Mouse (Mus musculus) heart, adult 2 months (tissue): ENCODE results near the gene Cyp24a1. TPM values are rescaled to one million over a fixed set of nuclear protein-coding genes. Genes with fewer than 3 reads are reported as not detected.

ENCODE experiments used
- DNase-seq, 2 experiments: peaks; one replicate each; pipeline ENCODE4 v3.0.0; 2021
- H3K27ac ChIP-seq: fragments of 200-600 bp; 2 replicates; pipeline ENCODE4 v1.8.1; 2022
- H3K27me3 ChIP-seq: fragments of 200-500 bp; 2 replicates; pipeline ENCODE4 v1.6.1; 2012; ENCODE audit warnings: mild to moderate bottlenecking, low read length, inconsistent platforms, mixed read lengths; ENCODE audit not compliant: control insufficient read depth, insufficient read depth
- H3K36me3 ChIP-seq: fragments of 200-500 bp; 2 replicates; pipeline ENCODE4 v1.6.1; 2012; ENCODE audit warnings: low read length, inconsistent platforms; ENCODE audit not compliant: control insufficient read depth, insufficient read depth
- H3K4me1 ChIP-seq: fragments of 200-500 bp; 2 replicates; pipeline ENCODE4 v1.6.1; 2011; ENCODE audit warnings: low read length; ENCODE audit not compliant: control insufficient read depth, insufficient read depth
- H3K4me3 ChIP-seq: fragments of 200-600 bp; 2 replicates; pipeline ENCODE4 v1.8.1; 2022
- H3K79me2 ChIP-seq: fragments of 200-500 bp; replicated peaks from 2 replicates; pipeline ENCODE4 v1.6.1; 2012; ENCODE audit warnings: mild to moderate bottlenecking, inconsistent platforms, low read length, moderate library complexity, mixed read lengths; ENCODE audit not compliant: control insufficient read depth, insufficient read depth
- H3K9ac ChIP-seq: fragments of 200-500 bp; 2 replicates; pipeline ENCODE4 v1.6.1; 2012; ENCODE audit warnings: low read depth, mild to moderate bottlenecking, control low read depth, inconsistent platforms, low read length, mixed read lengths
- CTCF ChIP-seq: fragments of 200-600 bp; IDR thresholded peaks from 2 replicates; pipeline ENCODE4 v1.8.1; 2022; ENCODE audit warnings: antibody characterized with exemption, mild to moderate bottlenecking, moderate library complexity
- EP300 ChIP-seq: fragments of 200-500 bp; IDR thresholded peaks from 2 replicates; pipeline ENCODE4 v1.6.1; 2011; ENCODE audit warnings: low read depth, low read length, control low read depth; ENCODE audit not compliant: insufficient read depth
- POLR2A ChIP-seq: fragments of 200-500 bp; IDR thresholded peaks from 2 replicates; pipeline ENCODE4 v1.6.1; 2011; ENCODE audit warnings: mild to moderate bottlenecking, low read depth, low read length, control low read depth; ENCODE audit not compliant: insufficient read depth
- WGBS: fragments of 180-500 bp; shearing (Covaris S2); methylation state at CpG from one replicate; pipeline ENCODE4 v1.1.7; 2018; 5-methylcytosine and 5-hydroxymethylcytosine counted together
- intact Hi-C: fragments of 180-260 bp; cut with DNase I; formaldehyde crosslinking; loops from one replicate; pipeline ENCODE4 v1.15.1; 2025
- polyA plus RNA-seq: library from polyadenylated mRNA; depleted of rRNA; stranded (reverse); fragments of >200 nt; gene quantifications from 2 replicates; pipeline ENCODE4 v1.2.3, GENCODE M21; 2012
- total RNA-seq, 2 experiments: library from RNA; stranded (reverse); gene quantifications; 2 replicates each; pipeline ENCODE4 v1.2.3; 2021

Gene Cyp24a1
- total and polyA plus RNA-seq, 3 experiments: not detected

- Histone ChIP-seq H3K27me3 (peaks cover 4% of the 10 kb centered on the region; the same call in 1 of the 2 replicates), H3K4me3 (no peak overlapping the region), H3K79me2 (no peaks in the 10 kb centered on the region), H3K4me1 (no peaks in the 10 kb centered on the region), H3K9ac (no peak overlapping the region), H3K27ac (no peak overlapping the region), H3K36me3 (no peaks in the 10 kb centered on the region)
- WGBS: 56% methylated on average over 26 of the region's 26 CpGs
- intact Hi-C loops: loop anchor here (1.0 kb wide), 1 partner anchor 19 kb away; no protein-coding TSS in a partner anchor
- TF ChIP-seq CTCF (peak; percentile 72), POLR2A (no peak)
- no peak for DNase-seq
Measured at GRCm38 (mm10) chr2:170487890-170488502, 8.9 kb downstream of the Cyp24a1 start.

GRCm38 (mm10) chr2:170487202-170487601 is 9.7 kb downstream of the Cyp24a1 start:
- intact Hi-C loops: no loop called here
- TF ChIP-seq EP300: no peak
- Histone ChIP-seq H3K36me3 (no peaks in the 10 kb centered on the region), H3K27me3 (peaks cover 4% of the 10 kb centered on the region; the same call in 1 of the 2 replicates), H3K9ac (no peak overlapping the region), H3K4me3 (no peak overlapping the region), H3K27ac (no peak overlapping the region), H3K4me1 (no peaks in the 10 kb centered on the region), H3K79me2 (no peaks in the 10 kb centered on the region)
- no peak for DNase-seq
- 71% methylated on average over 7 of the region's 7 CpGs for WGBS

GRCm38 (mm10) chr2:170483914-170484313 is 13.0 kb downstream of the Cyp24a1 start:
- H3K27me3 ChIP-seq: peaks cover 3% of the 10 kb centered on the region
- H3K79me2 ChIP-seq: no peaks in the 10 kb centered on the region
- H3K4me1 ChIP-seq: no peaks in the 10 kb centered on the region
- intact Hi-C loops: no loop called here
- 70% methylated on average over 11 of the region's 11 CpGs for WGBS
- no peak overlapping the region for H3K27ac ChIP-seq
- no peak overlapping the region for H3K4me3 ChIP-seq
- H3K9ac ChIP-seq: no peak overlapping the region
- TF ChIP-seq POLR2A (no peak), EP300 (no peak), CTCF (no peak)
- no peaks in the 10 kb centered on the region for H3K36me3 ChIP-seq
- DNase-seq: no peak

GRCm38 (mm10) chr2:170482019-170482540 is 14.9 kb downstream of the Cyp24a1 start:
- intact Hi-C loops: no loop called here

GRCm38 (mm10) chr2:170476643-170477042 is 20.3 kb downstream of the Cyp24a1 start:
- H3K4me3 ChIP-seq: no peak overlapping the region
- WGBS: 32% methylated on average over 8 of the region's 8 CpGs
- H3K36me3 ChIP-seq: no peaks in the 10 kb centered on the region
- H3K4me1 ChIP-seq: no peaks in the 10 kb centered on the region
- no peak overlapping the region for H3K27ac ChIP-seq
- no peak for DNase-seq
- intact Hi-C loops: no loop called here
- H3K79me2 ChIP-seq: no peaks in the 10 kb centered on the region
- TF ChIP-seq POLR2A (no peak), EP300 (no peak), CTCF (no peak)
- peaks cover 1% of the 10 kb centered on the region for H3K27me3 ChIP-seq
- H3K9ac ChIP-seq: no peak overlapping the region

More at GRCm38 (mm10) chr2:170482019-170482540, 14.9 kb downstream of the Cyp24a1 start:
- H3K79me2 ChIP-seq: no peaks in the 10 kb centered on the region
- H3K36me3 ChIP-seq: no peaks in the 10 kb centered on the region
- H3K4me3 ChIP-seq: no peak overlapping the region
- H3K27me3 ChIP-seq: peaks cover 3% of the 10 kb centered on the region
- DNase-seq: no peak
- 57% methylated on average over 10 of the region's 10 CpGs for WGBS
- no peak for TF ChIP-seq CTCF
- TF ChIP-seq EP300: no peak
- no peak for TF ChIP-seq POLR2A
- no peak overlapping the region for H3K9ac ChIP-seq
- no peak overlapping the region for H3K27ac ChIP-seq
- H3K4me1 ChIP-seq: no peaks in the 10 kb centered on the region

GRCm38 (mm10) chr2:170476215-170476614 is 20.7 kb downstream of the Cyp24a1 start:
- H3K27ac ChIP-seq: no peak overlapping the region
- no peaks in the 10 kb centered on the region for H3K4me1 ChIP-seq
- intact Hi-C loops: no loop called here
- H3K9ac ChIP-seq: no peak overlapping the region
- no peaks in the 10 kb centered on the region for H3K36me3 ChIP-seq
- WGBS: 57% methylated on average over 11 of the region's 11 CpGs
- H3K27me3 ChIP-seq: no peaks in the 10 kb centered on the region; the same call in 1 of the 2 replicates
- TF ChIP-seq EP300: no peak
- TF ChIP-seq CTCF: peak; percentile 56
- no peak for TF ChIP-seq POLR2A
- H3K79me2 ChIP-seq: no peaks in the 10 kb centered on the region
- no peak overlapping the region for H3K4me3 ChIP-seq
- DNase-seq: peak; percentile 9 to 43
